Mouse (Mus musculus) kidney, adult 2 months (tissue): ENCODE results near the gene Zdhhc9.

ENCODE experiments used
- CTCF ChIP-seq: fragments of 200-500 bp; conservative IDR thresholded peaks from 2 replicates; pipeline ENCODE4 v1.5.1; 2011; ENCODE audit warnings: low read depth, mild to moderate bottlenecking, control low read depth, low read length, moderate library complexity, mixed read lengths; ENCODE audit not compliant: insufficient read depth, insufficient read length
- POLR2A ChIP-seq: fragments of 200-500 bp; IDR thresholded peaks from one replicate; pipeline ENCODE4 v1.6.1; 2011; ENCODE audit warnings: low read depth, low read length, control low read depth

- no peak for TF ChIP-seq POLR2A
- TF ChIP-seq CTCF = no peak
Observed at GRCm38 (mm10) chrX:48191261-48191660, 17.4 kb downstream of the Zdhhc9 start.
